Mouse (Mus musculus): ENCODE measurements around the gene Snap25. TPM values are rescaled to one million over a fixed set of nuclear protein-coding genes. Genes with fewer than 3 reads are reported as not detected.

The Snap25 gene
- 8.0 and 9.2 TPM in 2 replicates for polyA plus RNA-seq (2015; fragmentation: Nextera tagmentation; extraction: Ambion mirVana)

GRCm38 (mm10) chr2:136713299-136713758, at the start of gene Snap25:
TSS of gene Snap25 (plus strand) at chr2:136713453.
- peak within 1 kb of the TSS; percentile 39 for H3K4me3 ChIP-seq (ENCODE audit: low read length)

GRCm38 (mm10) chr2:136666951-136667350, 46.3 kb upstream of the Snap25 start:
- WGBS, result 60% methylated on average over 1 of the region's 1 CpGs

More at GRCm38 (mm10) chr2:136713299-136713758, at the start of gene Snap25:
- peaks cover 9% of the 10 kb centered on the region for H3K4me1 ChIP-seq (ENCODE audit: control insufficient read depth, insufficient read depth, low read length)
- H3K9ac ChIP-seq (ENCODE audit: low read depth, low read length), result no peak within 1 kb of the TSS
- peak within 1 kb of the TSS; percentile 50 for H3K4me2 ChIP-seq (ENCODE audit: low read depth, low read length)
- H3K27me3 ChIP-seq (replicated peaks; ENCODE audit: control insufficient read depth, insufficient read depth, low read length), result no peaks in the 10 kb centered on the region; the same call in 1 of the 2 replicates
- H3K9me3 ChIP-seq (ENCODE audit: control insufficient read depth, low read length), result no peaks in the 10 kb centered on the region
- under 1% methylated on average over 20 of the region's 20 CpGs for WGBS
- ATAC-seq, result peak; percentile 51; the same call in 1 of the 2 replicates
- no peaks in the 10 kb centered on the region for H3K36me3 ChIP-seq (ENCODE audit: control insufficient read depth, insufficient read depth, low read length)
- no peak within 1 kb of the TSS for H3K27ac ChIP-seq (ENCODE audit: low read length)

GRCm38 (mm10) chr2:136669183-136669582, 44.1 kb upstream of the Snap25 start:
- no peaks in the 10 kb centered on the region for H3K27me3 ChIP-seq (replicated peaks; ENCODE audit: control insufficient read depth, insufficient read depth, low read length)
- H3K4me1 ChIP-seq (ENCODE audit: control insufficient read depth, insufficient read depth, low read length), result peaks cover 7% of the 10 kb centered on the region; the same call in 1 of the 2 replicates
- H3K27ac ChIP-seq (ENCODE audit: low read length), result no peak overlapping the region
- no peak overlapping the region for H3K4me2 ChIP-seq (ENCODE audit: low read depth, low read length)
- no peaks in the 10 kb centered on the region for H3K36me3 ChIP-seq (ENCODE audit: control insufficient read depth, insufficient read depth, low read length)
- H3K9me3 ChIP-seq (ENCODE audit: control insufficient read depth, low read length), result no peaks in the 10 kb centered on the region
- no peak for ATAC-seq
- H3K9ac ChIP-seq (ENCODE audit: low read depth, low read length), result no peak overlapping the region
- WGBS, result 73% methylated on average over 3 of the region's 3 CpGs
- H3K4me3 ChIP-seq (ENCODE audit: low read length), result no peak overlapping the region

More at GRCm38 (mm10) chr2:136666951-136667350, 46.3 kb upstream of the Snap25 start:
- no peak overlapping the region for H3K27ac ChIP-seq (ENCODE audit: low read length)
- ATAC-seq, result 0 out of 2 replicates have a peak, but pooled peaks have one; percentile 23
- H3K36me3 ChIP-seq (ENCODE audit: control insufficient read depth, insufficient read depth, low read length), result no peaks in the 10 kb centered on the region
- H3K4me1 ChIP-seq (ENCODE audit: control insufficient read depth, insufficient read depth, low read length), result peaks cover 7% of the 10 kb centered on the region; the same call in 1 of the 2 replicates
- no peak overlapping the region for H3K4me3 ChIP-seq (ENCODE audit: low read length)
- H3K9me3 ChIP-seq (ENCODE audit: control insufficient read depth, low read length), result no peaks in the 10 kb centered on the region
- no peaks in the 10 kb centered on the region for H3K27me3 ChIP-seq (replicated peaks; ENCODE audit: control insufficient read depth, insufficient read depth, low read length)
- no peak overlapping the region for H3K4me2 ChIP-seq (ENCODE audit: low read depth, low read length)
- no peak overlapping the region for H3K9ac ChIP-seq (ENCODE audit: low read depth, low read length)

GRCm38 (mm10) chr2:136669665-136670064, 43.6 kb upstream of the Snap25 start:
- Histone ChIP-seq H3K27me3 (replicated peaks; ENCODE audit: control insufficient read depth, insufficient read depth, low read length) (no peaks in the 10 kb centered on the region), H3K27ac (ENCODE audit: low read length) (no peak overlapping the region), H3K4me2 (ENCODE audit: low read depth, low read length) (no peak overlapping the region), H3K4me1 (ENCODE audit: control insufficient read depth, insufficient read depth, low read length) (peaks cover 7% of the 10 kb centered on the region; the same call in 1 of the 2 replicates), H3K4me3 (ENCODE audit: low read length) (no peak overlapping the region), H3K9ac (ENCODE audit: low read depth, low read length) (no peak overlapping the region), H3K9me3 (ENCODE audit: control insufficient read depth, low read length) (no peaks in the 10 kb centered on the region), H3K36me3 (ENCODE audit: control insufficient read depth, insufficient read depth, low read length) (no peaks in the 10 kb centered on the region)
- WGBS, result 65% methylated on average over 3 of the region's 3 CpGs
- no peak for ATAC-seq

GRCm38 (mm10) chr2:136670539-136671271, 42.5 kb upstream of the Snap25 start:
- ATAC-seq, result no peak
- H3K27ac ChIP-seq (ENCODE audit: low read length), result no peak overlapping the region
- 34% methylated on average over 9 of the region's 9 CpGs for WGBS

GRCm38 (mm10) chr2:136674077-136674757, 39.0 kb upstream of the Snap25 start:
- H3K9me3 ChIP-seq (ENCODE audit: control insufficient read depth, low read length), result no peaks in the 10 kb centered on the region
- H3K4me3 ChIP-seq (ENCODE audit: low read length), result no peak overlapping the region
- H3K36me3 ChIP-seq (ENCODE audit: control insufficient read depth, insufficient read depth, low read length), result no peaks in the 10 kb centered on the region
- WGBS, result 77% methylated on average over 4 of the region's 4 CpGs
- H3K9ac ChIP-seq (ENCODE audit: low read depth, low read length), result no peak overlapping the region
- no peak overlapping the region for H3K27ac ChIP-seq (ENCODE audit: low read length)
- H3K27me3 ChIP-seq (replicated peaks; ENCODE audit: control insufficient read depth, insufficient read depth, low read length), result no peaks in the 10 kb centered on the region
- H3K4me1 ChIP-seq (ENCODE audit: control insufficient read depth, insufficient read depth, low read length), result peaks cover 16% of the 10 kb centered on the region; the same call in 1 of the 2 replicates
- ATAC-seq, result no peak
- no peak overlapping the region for H3K4me2 ChIP-seq (ENCODE audit: low read depth, low read length)

More at GRCm38 (mm10) chr2:136670539-136671271, 42.5 kb upstream of the Snap25 start:
- Histone ChIP-seq H3K9ac (ENCODE audit: low read depth, low read length) (no peak overlapping the region), H3K9me3 (ENCODE audit: control insufficient read depth, low read length) (no peaks in the 10 kb centered on the region), H3K4me3 (ENCODE audit: low read length) (no peak overlapping the region), H3K4me2 (ENCODE audit: low read depth, low read length) (no peak overlapping the region), H3K27me3 (replicated peaks; ENCODE audit: control insufficient read depth, insufficient read depth, low read length) (no peaks in the 10 kb centered on the region), H3K36me3 (ENCODE audit: control insufficient read depth, insufficient read depth, low read length) (no peaks in the 10 kb centered on the region), H3K4me1 (ENCODE audit: control insufficient read depth, insufficient read depth, low read length) (peaks cover 7% of the 10 kb centered on the region; the same call in 1 of the 2 replicates)

- H3K27me3 ChIP-seq (replicated peaks; ENCODE audit: control insufficient read depth, insufficient read depth, low read length), result no peaks in the 10 kb centered on the region
- WGBS, result 84% methylated on average over 2 of the region's 2 CpGs
- H3K4me2 ChIP-seq (ENCODE audit: low read depth, low read length), result no peak overlapping the region
- H3K27ac ChIP-seq (ENCODE audit: low read length), result no peak overlapping the region
- H3K4me1 ChIP-seq (ENCODE audit: control insufficient read depth, insufficient read depth, low read length), result peaks cover 14% of the 10 kb centered on the region
- no peak overlapping the region for H3K4me3 ChIP-seq (ENCODE audit: low read length)
- no peaks in the 10 kb centered on the region for H3K36me3 ChIP-seq (ENCODE audit: control insufficient read depth, insufficient read depth, low read length)
- no peaks in the 10 kb centered on the region for H3K9me3 ChIP-seq (ENCODE audit: control insufficient read depth, low read length)
- H3K9ac ChIP-seq (ENCODE audit: low read depth, low read length), result no peak overlapping the region
- ATAC-seq, result no peak
Measured at GRCm38 (mm10) chr2:136676196-136676595, 37.1 kb upstream of the Snap25 start.

GRCm38 (mm10) chr2:136676918-136677445, 36.3 kb upstream of the Snap25 start:
- H3K4me2 ChIP-seq (ENCODE audit: low read depth, low read length), result no peak overlapping the region

More at GRCm38 (mm10) chr2:136676918-136677445, 36.3 kb upstream of the Snap25 start:
- Histone ChIP-seq H3K27me3 (replicated peaks; ENCODE audit: control insufficient read depth, insufficient read depth, low read length) (no peaks in the 10 kb centered on the region), H3K9me3 (ENCODE audit: control insufficient read depth, low read length) (no peaks in the 10 kb centered on the region), H3K4me1 (ENCODE audit: control insufficient read depth, insufficient read depth, low read length) (peaks cover 14% of the 10 kb centered on the region), H3K9ac (ENCODE audit: low read depth, low read length) (no peak overlapping the region), H3K27ac (ENCODE audit: low read length) (no peak overlapping the region), H3K4me3 (ENCODE audit: low read length) (no peak overlapping the region), H3K36me3 (ENCODE audit: control insufficient read depth, insufficient read depth, low read length) (no peaks in the 10 kb centered on the region)
- no peak for ATAC-seq
- 54% methylated on average over 8 of the region's 8 CpGs for WGBS

Data from intestine, embryonic 16.5 days (tissue).